Mouse (Mus musculus): ENCODE data around the gene Ttn. TPM values are rescaled to one million over a fixed set of nuclear protein-coding genes. Genes with fewer than 3 reads are reported as not detected.

Ttn gene
- total and polyA plus RNA-seq, 3 experiments: 0.22 TPM; not detected in 2

- TF ChIP-seq POLR2AphosphoS5 (IDR thresholded peaks at IDR 0.05; ENCODE audit: insufficient replicate concordance, low read depth, low read length): no peak
- no peak for TF ChIP-seq TAL1 (conservative IDR thresholded peaks at IDR 0.05; ENCODE audit: low read depth, low read length)
- TF ChIP-seq GATA1 (IDR thresholded peaks at IDR 0.05; ENCODE audit: borderline replicate concordance, low read length): no peak
- no peak for TF ChIP-seq CTCF (IDR thresholded peaks at IDR 0.05; ENCODE audit: low read depth, low read length)
- no peak for TF ChIP-seq GATA2 (IDR thresholded peaks at IDR 0.05; ENCODE audit: borderline replicate concordance, low read depth, low read length)
- Histone ChIP-seq H3K9me3 (replicated peaks) (peaks cover 55% of the 10 kb centered on the region), H3K4me1 (ENCODE audit: insufficient read depth, low read depth, low read length) (no peaks in the 10 kb centered on the region), H3K36me3 (replicated peaks) (no peaks in the 10 kb centered on the region), H3K27me3 (ENCODE audit: insufficient read depth, low read length) (no peaks in the 10 kb centered on the region), H3K4me3 (ENCODE audit: low read depth, low read length) (no peak overlapping the region)
- ATAC-seq (ENCODE audit: extremely low read depth, insufficient number of reproducible peaks, low FRiP score, poor library complexity, severe bottlenecking) (no peak), DNase-seq (ENCODE audit: low spot score) (no peak)
These were observed 32.6 kb downstream of the Ttn start for GRCm38 (mm10) chr2:76949774-76950173.

GRCm38 (mm10) chr2:76938515-76938914 lies 43.8 kb downstream of the Ttn start:
- DNase-seq (ENCODE audit: low spot score) (no peak), ATAC-seq (ENCODE audit: extremely low read depth, insufficient number of reproducible peaks, low FRiP score, poor library complexity, severe bottlenecking) (no peak)
- Histone ChIP-seq H3K36me3 (replicated peaks) (no peaks in the 10 kb centered on the region), H3K27me3 (ENCODE audit: insufficient read depth, low read length) (no peaks in the 10 kb centered on the region), H3K9me3 (replicated peaks) (peaks cover 40% of the 10 kb centered on the region), H3K4me1 (ENCODE audit: insufficient read depth, low read depth, low read length) (no peaks in the 10 kb centered on the region), H3K4me3 (ENCODE audit: low read depth, low read length) (no peak overlapping the region)
- TF ChIP-seq GATA2 (IDR thresholded peaks at IDR 0.05; ENCODE audit: borderline replicate concordance, low read depth, low read length): no peak
- no peak for TF ChIP-seq POLR2AphosphoS5 (IDR thresholded peaks at IDR 0.05; ENCODE audit: insufficient replicate concordance, low read depth, low read length)

- Histone ChIP-seq H3K4me3 (ENCODE audit: low read depth, low read length) (no peak overlapping the region), H3K9me3 (replicated peaks) (peaks cover 43% of the 10 kb centered on the region), H3K27me3 (ENCODE audit: insufficient read depth, low read length) (no peaks in the 10 kb centered on the region), H3K4me1 (ENCODE audit: insufficient read depth, low read depth, low read length) (no peaks in the 10 kb centered on the region), H3K36me3 (replicated peaks) (no peaks in the 10 kb centered on the region)
- DNase-seq (ENCODE audit: low spot score): no peak
- ATAC-seq (ENCODE audit: extremely low read depth, insufficient number of reproducible peaks, low FRiP score, poor library complexity, severe bottlenecking): no peak
- TF ChIP-seq GATA2 (IDR thresholded peaks at IDR 0.05; ENCODE audit: borderline replicate concordance, low read depth, low read length) (no peak), POLR2AphosphoS5 (IDR thresholded peaks at IDR 0.05; ENCODE audit: insufficient replicate concordance, low read depth, low read length) (no peak), GATA1 (IDR thresholded peaks at IDR 0.05; ENCODE audit: borderline replicate concordance, low read length) (no peak), CTCF (IDR thresholded peaks at IDR 0.05; ENCODE audit: low read depth, low read length) (no peak), TAL1 (conservative IDR thresholded peaks at IDR 0.05; ENCODE audit: low read depth, low read length) (no peak)
These were observed 52.6 kb downstream of the Ttn start for GRCm38 (mm10) chr2:76929718-76930117.

- TF ChIP-seq CTCF (IDR thresholded peaks at IDR 0.05; ENCODE audit: low read depth, low read length) (no peak), TAL1 (conservative IDR thresholded peaks at IDR 0.05; ENCODE audit: low read depth, low read length) (no peak), GATA1 (IDR thresholded peaks at IDR 0.05; ENCODE audit: borderline replicate concordance, low read length) (no peak), GATA2 (IDR thresholded peaks at IDR 0.05; ENCODE audit: borderline replicate concordance, low read depth, low read length) (no peak), POLR2AphosphoS5 (IDR thresholded peaks at IDR 0.05; ENCODE audit: insufficient replicate concordance, low read depth, low read length) (no peak)
- Histone ChIP-seq H3K4me3 (ENCODE audit: low read depth, low read length) (no peak overlapping the region), H3K9me3 (replicated peaks) (peaks cover 42% of the 10 kb centered on the region), H3K36me3 (replicated peaks) (no peaks in the 10 kb centered on the region), H3K27me3 (ENCODE audit: insufficient read depth, low read length) (no peaks in the 10 kb centered on the region), H3K4me1 (ENCODE audit: insufficient read depth, low read depth, low read length) (no peaks in the 10 kb centered on the region)
- no peak for DNase-seq (ENCODE audit: low spot score)
- no peak for ATAC-seq (ENCODE audit: extremely low read depth, insufficient number of reproducible peaks, low FRiP score, poor library complexity, severe bottlenecking)
These were observed 53.5 kb downstream of the Ttn start for GRCm38 (mm10) chr2:76928816-76929215.

- no peaks in the 10 kb centered on the region for H3K4me1 ChIP-seq (ENCODE audit: insufficient read depth, low read depth, low read length)
- TF ChIP-seq POLR2AphosphoS5 (IDR thresholded peaks at IDR 0.05; ENCODE audit: insufficient replicate concordance, low read depth, low read length): no peak
- no peak for TF ChIP-seq GATA1 (IDR thresholded peaks at IDR 0.05; ENCODE audit: borderline replicate concordance, low read length)
- no peak for TF ChIP-seq GATA2 (IDR thresholded peaks at IDR 0.05; ENCODE audit: borderline replicate concordance, low read depth, low read length)
- no peak for TF ChIP-seq CTCF (IDR thresholded peaks at IDR 0.05; ENCODE audit: low read depth, low read length)
- no peak for TF ChIP-seq TAL1 (conservative IDR thresholded peaks at IDR 0.05; ENCODE audit: low read depth, low read length)
- H3K4me3 ChIP-seq (ENCODE audit: low read depth, low read length): no peak overlapping the region
- no peaks in the 10 kb centered on the region for H3K27me3 ChIP-seq (ENCODE audit: insufficient read depth, low read length)
- H3K36me3 ChIP-seq (replicated peaks): no peaks in the 10 kb centered on the region
- ATAC-seq (ENCODE audit: extremely low read depth, insufficient number of reproducible peaks, low FRiP score, poor library complexity, severe bottlenecking): no peak
- no peak for DNase-seq (ENCODE audit: low spot score)
- peaks cover 40% of the 10 kb centered on the region for H3K9me3 ChIP-seq (replicated peaks)
These were observed 54.0 kb downstream of the Ttn start for GRCm38 (mm10) chr2:76928298-76928697.

- no peaks in the 10 kb centered on the region for H3K4me1 ChIP-seq (ENCODE audit: insufficient read depth, low read depth, low read length)
- H3K9me3 ChIP-seq (replicated peaks): peaks cover 35% of the 10 kb centered on the region
- DNase-seq (ENCODE audit: low spot score): no peak
- TF ChIP-seq POLR2AphosphoS5 (IDR thresholded peaks at IDR 0.05; ENCODE audit: insufficient replicate concordance, low read depth, low read length): no peak
- no peaks in the 10 kb centered on the region for H3K27me3 ChIP-seq (ENCODE audit: insufficient read depth, low read length)
- H3K36me3 ChIP-seq (replicated peaks): no peaks in the 10 kb centered on the region
- ATAC-seq (ENCODE audit: extremely low read depth, insufficient number of reproducible peaks, low FRiP score, poor library complexity, severe bottlenecking): no peak
- no peak overlapping the region for H3K4me3 ChIP-seq (ENCODE audit: low read depth, low read length)
These were observed 55.4 kb downstream of the Ttn start for GRCm38 (mm10) chr2:76926927-76927326.

- Histone ChIP-seq H3K27me3 (ENCODE audit: insufficient read depth, low read length) (no peaks in the 10 kb centered on the region), H3K9me3 (replicated peaks) (peaks cover 42% of the 10 kb centered on the region), H3K36me3 (replicated peaks) (no peaks in the 10 kb centered on the region), H3K4me3 (ENCODE audit: low read depth, low read length) (no peak overlapping the region), H3K4me1 (ENCODE audit: insufficient read depth, low read depth, low read length) (no peaks in the 10 kb centered on the region)
- DNase-seq (ENCODE audit: low spot score) (no peak), ATAC-seq (ENCODE audit: extremely low read depth, insufficient number of reproducible peaks, low FRiP score, poor library complexity, severe bottlenecking) (no peak; the same call in 1 of the 2 replicates)
- no peak for TF ChIP-seq GATA1 (IDR thresholded peaks at IDR 0.05; ENCODE audit: borderline replicate concordance, low read length)
- no peak for TF ChIP-seq CTCF (IDR thresholded peaks at IDR 0.05; ENCODE audit: low read depth, low read length)
- TF ChIP-seq TAL1 (conservative IDR thresholded peaks at IDR 0.05; ENCODE audit: low read depth, low read length): no peak
- TF ChIP-seq POLR2AphosphoS5 (IDR thresholded peaks at IDR 0.05; ENCODE audit: insufficient replicate concordance, low read depth, low read length): no peak
- no peak for TF ChIP-seq GATA2 (IDR thresholded peaks at IDR 0.05; ENCODE audit: borderline replicate concordance, low read depth, low read length)
These were observed 67.4 kb downstream of the Ttn start for GRCm38 (mm10) chr2:76914959-76915358.
